Mouse (Mus musculus) forebrain, postnatal 0 days (tissue): ENCODE data around the gene Zbtb38. TPM values are rescaled to one million over a fixed set of nuclear protein-coding genes. Genes with fewer than 3 reads are reported as not detected.

Experiments
- ATAC-seq: fragments of 200-750 bp; cut with Nextera tagmentation; 2 replicates; pipeline ENCODE4 v1.8.0; 2017; ENCODE audit warnings: mild to moderate bottlenecking, moderate library complexity
- DNase-seq: peaks from one replicate; pipeline ENCODE4 v3.0.0-alpha.2; 2015
- H3K27ac ChIP-seq: fragments of 300-500 bp; sonication (generic); 2 replicates; pipeline ENCODE4 v1.5.1; 2014; ENCODE audit warnings: low read depth, mild to moderate bottlenecking, antibody characterized with exemption, low read length, moderate library complexity, mixed read lengths
- H3K27me3 ChIP-seq: fragments of 300-500 bp; sonication (generic); 2 replicates; pipeline ENCODE4 v1.6.1; 2014; ENCODE audit warnings: mild to moderate bottlenecking, low read length, mixed read lengths; ENCODE audit not compliant: insufficient read depth
- H3K36me3 ChIP-seq: fragments of 300-500 bp; sonication (generic); 2 replicates; pipeline ENCODE4 v1.6.1; 2014; ENCODE audit warnings: mild to moderate bottlenecking, moderate library complexity; ENCODE audit not compliant: insufficient read depth
- H3K4me1 ChIP-seq: fragments of 300-500 bp; sonication (generic); 2 replicates; pipeline ENCODE4 v1.6.1; 2014; ENCODE audit warnings: antibody characterized with exemption; ENCODE audit not compliant: insufficient read depth
- H3K4me2 ChIP-seq: fragments of 300-500 bp; sonication (generic); 2 replicates; pipeline ENCODE4 v1.6.1; 2014; ENCODE audit warnings: low read depth, mild to moderate bottlenecking, moderate library complexity
- H3K4me3 ChIP-seq: fragments of 300-500 bp; sonication (generic); 2 replicates; pipeline ENCODE4 v1.5.1; 2014; ENCODE audit warnings: low read depth, low read length, mixed read lengths
- H3K9ac ChIP-seq: fragments of 300-500 bp; sonication (generic); 2 replicates; pipeline ENCODE4 v1.6.1; 2014; ENCODE audit warnings: mild to moderate bottlenecking
- H3K9me3 ChIP-seq: fragments of 300-500 bp; sonication (generic); 2 replicates; pipeline ENCODE4 v1.6.1; 2016; ENCODE audit warnings: low read length
- CTCF ChIP-seq: sonication (generic); IDR thresholded peaks from 2 replicates; pipeline ENCODE4 v1.5.1; 2016; ENCODE audit warnings: antibody characterized with exemption, control low read depth, low read depth
- WGBS: fragments of 180-500 bp; shearing (Covaris S2); extraction: QIAGEN DNeasy Blood & Tissue Kit; methylation state at CpG from one replicate; pipeline ENCODE4 v1.1.7; 2014; 5-methylcytosine and 5-hydroxymethylcytosine counted together
- polyA plus RNA-seq: library from polyadenylated mRNA; unstranded; fragments of >200 nt; fragmentation: Nextera tagmentation; extraction: Ambion mirVana; gene quantifications from 2 replicates; pipeline ENCODE4 v1.2.1, GENCODE M21; 2015
- total RNA-seq: library from RNA; depleted of rRNA; stranded (reverse); fragments of >200 nt; gene quantifications from 2 replicates; pipeline ENCODE4 v1.2.3, GENCODE M21; 2014

Gene Zbtb38
- total and polyA plus RNA-seq, 2 experiments from 2014 or later: 44.2 to 68.3 TPM

DNA sequence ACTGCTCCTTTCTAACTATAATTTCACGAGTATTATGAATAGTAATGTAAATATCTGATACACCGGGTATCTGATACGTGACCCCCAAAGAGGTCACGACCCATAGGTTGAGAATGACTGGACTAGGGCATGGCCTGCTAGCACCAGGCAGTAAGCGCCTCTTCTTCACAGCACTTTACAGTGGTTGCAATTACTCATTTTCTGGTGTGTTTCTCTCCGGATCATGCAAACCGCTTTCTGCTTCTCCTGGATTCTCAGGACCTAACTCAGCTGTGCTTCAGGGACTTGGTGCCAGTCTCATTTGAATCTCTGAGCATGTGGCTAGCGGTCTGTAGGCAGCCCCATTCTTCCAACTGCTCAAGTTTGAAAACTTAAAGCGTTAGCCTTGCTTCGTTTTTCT lies 76.0 kb downstream of the Zbtb38 start:
- Histone ChIP-seq H3K27ac (no peak overlapping the region), H3K9ac (no peak overlapping the region), H3K4me1 (no peaks in the 10 kb centered on the region), H3K4me3 (no peak overlapping the region), H3K9me3 (no peaks in the 10 kb centered on the region), H3K27me3 (no peaks in the 10 kb centered on the region), H3K36me3 (no peaks in the 10 kb centered on the region), H3K4me2 (no peak overlapping the region)
- 76% methylated on average over 10 of the region's 10 CpGs for WGBS
- TF ChIP-seq CTCF: no peak
- DNase-seq: no peak
- ATAC-seq: no peak

DNA sequence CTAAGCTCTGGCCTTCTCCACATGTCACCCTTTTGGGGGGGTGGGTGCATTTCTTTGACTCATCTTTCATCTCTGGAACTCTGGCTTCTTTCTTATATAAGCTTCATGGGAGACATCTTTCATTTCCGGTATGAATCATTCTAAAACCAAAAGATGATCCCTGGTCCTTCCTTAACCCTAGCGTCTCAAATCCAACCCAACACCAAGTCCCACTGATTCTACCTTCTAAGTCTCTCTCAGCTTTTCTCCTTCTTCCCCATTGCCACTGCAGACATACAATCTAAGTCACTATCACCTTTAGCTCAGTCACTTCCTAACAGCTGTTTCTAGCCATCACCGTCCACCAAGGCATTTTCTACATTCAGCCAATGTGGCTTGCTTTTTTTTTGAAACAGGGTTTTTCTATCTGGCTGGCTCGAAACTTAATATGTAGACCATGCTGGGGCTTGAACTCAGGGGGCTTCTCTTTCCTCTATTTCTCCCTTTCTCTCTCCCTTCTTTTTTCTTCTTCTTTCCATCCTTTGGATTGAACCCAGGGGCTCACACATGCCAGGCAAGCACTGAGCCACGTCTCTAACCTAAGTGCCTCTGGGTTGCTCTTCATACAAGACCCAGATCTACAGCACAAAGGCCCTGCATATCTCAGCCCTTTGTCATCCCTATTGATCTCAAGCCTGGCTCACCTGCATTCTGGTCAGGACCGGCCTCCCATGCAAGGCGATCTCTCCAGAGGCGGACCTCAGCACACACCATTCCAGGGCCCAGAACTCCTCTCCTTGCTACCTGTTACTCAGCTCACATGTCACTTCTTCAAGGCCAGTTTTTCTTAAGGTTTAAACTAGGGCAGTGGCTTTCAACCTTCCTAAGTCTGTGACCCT lies 76.6 kb downstream of the Zbtb38 start:
- Histone ChIP-seq H3K4me1 (no peaks in the 10 kb centered on the region), H3K4me2 (no peak overlapping the region), H3K27me3 (no peaks in the 10 kb centered on the region), H3K27ac (no peak overlapping the region), H3K9me3 (no peaks in the 10 kb centered on the region), H3K36me3 (no peaks in the 10 kb centered on the region), H3K4me3 (no peak overlapping the region), H3K9ac (no peak overlapping the region)
- no peak for TF ChIP-seq CTCF
- ATAC-seq (no peak), DNase-seq (no peak)
- WGBS: 86% methylated on average over 8 of the region's 8 CpGs

DNA sequence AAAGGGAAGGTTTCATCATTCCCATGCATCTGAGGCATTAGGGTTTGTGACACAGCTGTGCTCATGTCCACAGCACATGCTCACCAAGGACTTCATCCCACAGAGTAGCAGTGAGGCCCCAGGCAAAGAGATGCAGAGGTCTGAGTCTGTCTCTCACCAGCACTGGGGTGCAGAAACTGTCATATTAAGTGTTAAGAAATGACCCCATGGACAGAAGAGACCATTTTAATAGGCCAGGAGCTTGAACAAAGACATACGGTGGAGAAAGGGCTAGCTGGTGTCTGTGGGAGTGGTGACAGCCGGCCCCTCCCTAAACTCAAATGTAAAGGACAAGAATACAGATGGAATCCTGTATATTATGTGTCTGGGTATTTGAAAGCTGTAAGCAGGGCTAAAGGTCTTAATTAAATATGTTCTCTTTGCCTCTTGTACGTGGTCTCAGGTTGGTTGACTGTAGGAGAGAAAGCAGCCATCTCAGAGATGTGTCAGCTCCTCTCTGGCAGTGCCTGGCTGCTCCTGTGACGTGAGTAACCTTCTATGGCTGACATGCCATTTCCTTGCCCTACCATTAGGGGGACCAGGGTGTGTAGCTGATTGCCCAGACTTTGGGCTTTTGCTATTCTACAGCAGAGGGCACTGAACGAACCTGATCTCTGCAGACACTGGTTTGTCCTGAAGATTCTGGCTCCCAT lies 77.4 kb downstream of the Zbtb38 start:
- H3K4me1 ChIP-seq: no peaks in the 10 kb centered on the region
- 36% methylated on average over 5 of the region's 5 CpGs for WGBS
- peak; percentile 75 for TF ChIP-seq CTCF
- ATAC-seq (peak; percentile 47; the same call in 1 of the 2 replicates), DNase-seq (no peak)
- no peaks in the 10 kb centered on the region for H3K9me3 ChIP-seq
- H3K36me3 ChIP-seq: no peaks in the 10 kb centered on the region
- no peak overlapping the region for H3K4me3 ChIP-seq
- no peak overlapping the region for H3K27ac ChIP-seq
- H3K9ac ChIP-seq: no peak overlapping the region
- H3K27me3 ChIP-seq: no peaks in the 10 kb centered on the region
- no peak overlapping the region for H3K4me2 ChIP-seq

DNA sequence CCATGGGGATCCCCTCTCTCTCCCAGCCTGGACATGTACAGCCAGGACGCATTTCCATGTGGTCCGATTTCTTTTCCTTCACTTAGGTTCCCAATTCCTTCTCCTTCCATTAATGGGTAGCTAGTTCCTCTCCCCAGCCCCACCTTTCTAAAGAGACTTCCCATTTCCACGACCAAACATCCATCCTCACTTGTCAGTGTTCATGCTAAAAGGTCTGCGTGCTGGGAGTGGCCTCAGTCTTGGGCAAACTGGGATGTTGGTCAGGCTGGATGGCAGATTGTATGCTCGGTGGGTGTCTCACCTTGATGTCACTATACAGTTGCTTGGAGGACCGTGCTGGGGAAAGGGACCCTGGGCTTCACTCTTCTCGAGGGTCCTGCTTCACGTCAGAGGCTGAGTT lies 78.3 kb downstream of the Zbtb38 start:
- ATAC-seq (no peak), DNase-seq (no peak)
- H3K27me3 ChIP-seq: no peaks in the 10 kb centered on the region
- no peaks in the 10 kb centered on the region for H3K4me1 ChIP-seq
- WGBS: 89% methylated on average over 8 of the region's 8 CpGs
- H3K4me2 ChIP-seq: no peak overlapping the region
- no peak overlapping the region for H3K4me3 ChIP-seq
- H3K9me3 ChIP-seq: no peaks in the 10 kb centered on the region
- H3K9ac ChIP-seq: no peak overlapping the region
- no peaks in the 10 kb centered on the region for H3K36me3 ChIP-seq
- TF ChIP-seq CTCF: no peak
- no peak overlapping the region for H3K27ac ChIP-seq

DNA sequence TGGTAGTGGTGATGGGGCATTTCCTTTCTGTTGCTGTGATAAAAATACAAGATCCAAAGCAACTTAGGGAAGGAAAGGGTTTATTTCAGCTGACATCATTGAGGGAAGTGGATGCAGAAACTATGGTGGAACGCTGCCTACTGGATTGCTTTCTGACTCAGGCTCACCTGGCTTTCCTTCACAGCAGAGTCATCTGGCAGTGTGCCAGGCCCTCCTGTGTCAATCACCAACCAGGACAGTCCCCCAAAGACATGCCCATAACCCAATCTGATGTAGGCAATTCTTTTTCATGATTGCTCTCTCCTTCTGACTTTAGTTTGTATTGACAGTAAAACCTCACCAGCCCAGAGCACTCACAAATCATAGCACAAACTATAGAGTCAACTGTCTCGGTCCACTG lies 80.2 kb downstream of the Zbtb38 start:
- H3K27ac ChIP-seq: no peak overlapping the region
- no peaks in the 10 kb centered on the region for H3K4me1 ChIP-seq
- H3K9ac ChIP-seq: no peak overlapping the region
- H3K4me2 ChIP-seq: no peak overlapping the region
- H3K4me3 ChIP-seq: no peak overlapping the region
- ATAC-seq (no peak), DNase-seq (no peak)
- no peaks in the 10 kb centered on the region for H3K36me3 ChIP-seq
- no peaks in the 10 kb centered on the region for H3K9me3 ChIP-seq
- no peaks in the 10 kb centered on the region for H3K27me3 ChIP-seq
- 92% methylated on average over 2 of the region's 2 CpGs for WGBS
- no peak for TF ChIP-seq CTCF

DNA sequence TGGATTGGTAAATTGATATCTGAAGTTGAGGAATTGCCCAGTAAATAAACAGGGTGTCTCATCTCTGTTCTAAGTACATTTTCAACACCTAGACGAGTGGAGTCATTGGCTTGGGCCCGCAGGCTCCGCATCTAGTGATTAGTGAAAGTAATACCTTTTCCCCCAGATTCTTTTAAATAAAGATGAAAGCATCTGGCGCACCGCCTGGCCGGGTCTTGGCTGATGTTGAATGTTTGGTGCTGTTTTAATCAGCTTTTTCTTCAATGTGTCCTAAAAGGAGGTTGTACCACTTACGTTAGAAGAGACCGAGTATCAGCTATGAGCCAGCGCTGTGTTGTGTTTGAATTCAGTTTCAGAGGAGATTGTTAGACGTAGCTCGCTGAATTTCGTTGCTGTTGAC lies 81.4 kb downstream of the Zbtb38 start:
- H3K4me3 ChIP-seq: no peak overlapping the region
- H3K27me3 ChIP-seq: no peaks in the 10 kb centered on the region
- H3K4me1 ChIP-seq: no peaks in the 10 kb centered on the region
- no peak for TF ChIP-seq CTCF
- no peak for DNase-seq
- no peaks in the 10 kb centered on the region for H3K9me3 ChIP-seq
- ATAC-seq: no peak
- no peak overlapping the region for H3K4me2 ChIP-seq
- H3K9ac ChIP-seq: no peak overlapping the region
- 69% methylated on average over 12 of the region's 12 CpGs for WGBS
- H3K36me3 ChIP-seq: no peaks in the 10 kb centered on the region
- no peak overlapping the region for H3K27ac ChIP-seq

DNA sequence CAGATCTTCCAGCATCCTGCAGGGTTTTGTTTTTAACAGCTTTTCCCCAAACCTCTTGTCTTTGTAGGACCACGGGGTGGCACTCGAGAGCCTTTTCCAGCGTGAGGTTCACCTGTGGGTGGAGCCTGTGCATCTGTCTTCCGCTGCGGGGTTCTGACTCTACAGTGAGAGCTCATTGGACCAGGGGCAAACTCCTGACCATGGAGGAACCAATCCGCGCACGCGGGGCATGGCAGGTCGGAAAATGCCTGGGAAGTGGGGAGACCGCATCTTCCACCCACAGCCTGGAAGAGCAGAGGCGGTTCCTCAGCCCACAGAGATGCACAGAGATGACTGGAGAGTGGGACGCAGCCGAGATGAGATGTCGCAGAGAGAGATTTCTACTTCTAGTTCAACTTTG lies 82.8 kb downstream of the Zbtb38 start:
- Histone ChIP-seq H3K9ac (peak overlapping the region; percentile 40), H3K4me3 (peak overlapping the region; percentile 34), H3K9me3 (no peaks in the 10 kb centered on the region), H3K27ac (peak overlapping the region; percentile 76), H3K4me1 (no peaks in the 10 kb centered on the region), H3K36me3 (no peaks in the 10 kb centered on the region), H3K4me2 (peak overlapping the region; percentile 51), H3K27me3 (no peaks in the 10 kb centered on the region)
- ATAC-seq (peak; percentile 100), DNase-seq (peak; percentile 98)
- peak; percentile 94 for TF ChIP-seq CTCF
- WGBS: 2% methylated on average over 15 of the region's 15 CpGs
